8 mouse cellular contexts compared by ENCODE assay signal in genomic region chr11:26996292-26997099, GRCm38 (mm10).
A peak's percentile ranks its signal among the peaks of the same experiment; 100 is the strongest.
DNase-seq lines count a peak whose midpoint lies in the region; ATAC-seq and TF ChIP-seq lines count a peak whose summit lies in the region.

No protein-coding gene starts in this region.

- H3K36me3 ChIP-seq in midbrain, embryonic 14.5 days (ENCODE audit: control insufficient read depth, insufficient read depth, low read length): no peaks in the 10 kb centered on the region
- H3K36me3 ChIP-seq in thymus, adult 2 months (ENCODE audit: control insufficient read depth, insufficient read depth, low read length): no peaks in the 10 kb centered on the region

- no peak overlapping the region for H3K4me3 ChIP-seq in embryonic fibroblast, embryonic 13.5 days (ENCODE audit: insufficient read depth, low read length)
- no peak overlapping the region for H3K4me3 ChIP-seq in midbrain, embryonic 14.5 days (replicated peaks; ENCODE audit: low read depth, low read length)
- no peak overlapping the region for H3K4me3 ChIP-seq in thymus, adult 2 months (ENCODE audit: control insufficient read depth, insufficient read depth, low read length)

- no peak for TF ChIP-seq POLR2A in embryonic fibroblast, embryonic 13.5 days (IDR thresholded peaks at IDR 0.05; ENCODE audit: low read depth, low read length)
- no peak for TF ChIP-seq POLR2A in thymus, adult 2 months (IDR thresholded peaks at IDR 0.05; ENCODE audit: control insufficient read depth, extremely low read depth, insufficient read depth, low read length, poor library complexity)

- no peak; the same call in 1 of the 2 replicates for ATAC-seq in midbrain, embryonic 14.5 days (ENCODE audit: low FRiP score, low TSS enrichment)

- H3K9me3 ChIP-seq in midbrain, embryonic 14.5 days (ENCODE audit: control insufficient read depth, low read length): no peaks in the 10 kb centered on the region

- peak; percentile 6 to 12 for DNase-seq in kidney, postnatal 4 days
- no peak for DNase-seq in kidney, adult 18-20 months
- peak; percentile 55 for DNase-seq in layer of hippocampus, adult 9-10 months (ENCODE audit: low spot score)
- DNase-seq in midbrain, embryonic 14.5 days: peak; percentile 81
- no peak for DNase-seq in thymus, postnatal 36 days
- no peak for DNase-seq in ovary, postnatal 14 days (ENCODE audit: low spot score)
- no peak for DNase-seq in thymus, adult 2 months

- H3K4me1 ChIP-seq in embryonic fibroblast, embryonic 13.5 days (ENCODE audit: control insufficient read depth, insufficient read depth, low read length): no peaks in the 10 kb centered on the region
- no peaks in the 10 kb centered on the region for H3K4me1 ChIP-seq in midbrain, embryonic 14.5 days (ENCODE audit: control insufficient read depth, insufficient read depth, low read length)
- H3K4me1 ChIP-seq in thymus, adult 2 months (replicated peaks; ENCODE audit: control insufficient read depth, insufficient read depth, low read length): no peaks in the 10 kb centered on the region

- no peaks in the 10 kb centered on the region for H3K27me3 ChIP-seq in midbrain, embryonic 14.5 days (ENCODE audit: control insufficient read depth, insufficient read depth, low read length)
- no peaks in the 10 kb centered on the region for H3K27me3 ChIP-seq in thymus, adult 2 months (ENCODE audit: control insufficient read depth, insufficient read depth, low read length)

- no peak overlapping the region for H3K27ac ChIP-seq in embryonic fibroblast, embryonic 13.5 days (ENCODE audit: insufficient read depth, low read length)
- no peak overlapping the region for H3K27ac ChIP-seq in midbrain, embryonic 14.5 days (replicated peaks; ENCODE audit: low read depth, low read length)
- H3K27ac ChIP-seq in thymus, adult 2 months (ENCODE audit: control insufficient read depth, insufficient read depth, low read length): no peak overlapping the region

- H3K9ac ChIP-seq in midbrain, embryonic 14.5 days (replicated peaks; ENCODE audit: low read length): no peak overlapping the region

- 20% methylated on average over 3 of the region's 3 CpGs for WGBS in midbrain, embryonic 14.5 days
- WGBS in thymus, adult 2 months: 31% methylated on average over 3 of the region's 3 CpGs

- TF ChIP-seq CTCF in embryonic fibroblast, embryonic 13.5 days (IDR thresholded peaks at IDR 0.05; ENCODE audit: borderline replicate concordance, insufficient read depth, low read length): peak; percentile 49; the same call in 1 of the 2 replicates
- no peak for TF ChIP-seq CTCF in thymus, adult 2 months (IDR thresholded peaks at IDR 0.05; ENCODE audit: borderline replicate concordance, control insufficient read depth, extremely low read depth, insufficient read depth, low read length, poor library complexity)

- no peak overlapping the region for H3K4me2 ChIP-seq in midbrain, embryonic 14.5 days (ENCODE audit: low read length)

Comparison
In these comparisons a context has a peak if more than half of its experiments do, and no peak if none do; other contexts are left out.
1. DNase-seq: peak in kidney, postnatal 4 days (2 of 2), layer of hippocampus, adult 9-10 months (single experiment) and midbrain, embryonic 14.5 days (single experiment); none in kidney, adult 18-20 months (single experiment), thymus, postnatal 36 days (0 of 2), ovary, postnatal 14 days (single experiment) and thymus, adult 2 months (single experiment).